Mouse (Mus musculus): ENCODE data around the gene Timm50. TPM values are rescaled to one million over a fixed set of nuclear protein-coding genes. Genes with fewer than 3 reads are reported as not detected.

The Timm50 gene
- polyA plus RNA-seq (2016; fragmentation: Nextera tagmentation; extraction: Ambion mirVana): 174 and 180 TPM in 2 replicates

DNA sequence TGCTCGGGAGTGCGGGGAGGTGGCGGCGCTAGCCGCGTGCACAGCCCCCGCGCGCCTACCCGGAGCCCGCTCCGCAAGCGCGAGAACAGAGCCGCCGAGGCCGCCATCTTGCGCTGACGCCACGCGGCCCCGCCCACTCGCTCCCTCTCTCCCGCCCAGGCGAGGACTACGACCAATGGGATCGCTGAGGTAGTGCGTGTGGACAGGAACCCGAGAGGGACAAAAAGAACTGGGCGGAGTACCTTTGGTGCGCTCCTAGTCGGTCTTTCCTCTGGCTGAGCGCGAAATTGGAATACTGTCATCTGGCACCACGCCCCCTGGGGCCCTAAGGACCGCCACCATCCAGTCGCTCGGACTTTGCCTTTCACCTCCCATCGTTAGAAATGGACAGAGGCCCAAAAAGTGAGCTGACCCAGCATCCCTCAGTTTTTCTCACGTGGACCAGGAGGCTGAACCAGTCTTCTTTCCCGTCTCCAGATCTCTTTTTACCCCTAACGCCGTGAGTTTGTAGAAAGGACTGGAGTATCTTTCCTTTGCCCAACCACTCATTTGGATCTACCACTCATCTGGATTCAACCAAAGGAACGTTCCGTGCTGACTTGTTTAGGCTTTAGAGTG lies at the start of gene Timm50:
Gene Timm50 (minus strand): TSS at position 147 of the 618 bp plus-strand sequence.
- peak; percentile 94 for ATAC-seq (ENCODE audit: low FRiP score, low read depth)
- Histone ChIP-seq H3K36me3 (peaks cover 65% of the 10 kb centered on the region), H3K27ac (0 out of 2 replicates have a peak within 1 kb of the TSS, but pooled peaks have one; percentile 5), H3K9me3 (no peaks in the 10 kb centered on the region), H3K4me1 (peaks cover 22% of the 10 kb centered on the region), H3K4me3 (peak within 1 kb of the TSS; percentile 76), H3K27me3 (replicated peaks) (no peaks in the 10 kb centered on the region), H3K9ac (peak within 1 kb of the TSS; percentile 82), H3K4me2 (replicated peaks) (peak within 1 kb of the TSS; percentile 95)
- under 1% methylated on average over 45 of the region's 45 CpGs for WGBS

DNA sequence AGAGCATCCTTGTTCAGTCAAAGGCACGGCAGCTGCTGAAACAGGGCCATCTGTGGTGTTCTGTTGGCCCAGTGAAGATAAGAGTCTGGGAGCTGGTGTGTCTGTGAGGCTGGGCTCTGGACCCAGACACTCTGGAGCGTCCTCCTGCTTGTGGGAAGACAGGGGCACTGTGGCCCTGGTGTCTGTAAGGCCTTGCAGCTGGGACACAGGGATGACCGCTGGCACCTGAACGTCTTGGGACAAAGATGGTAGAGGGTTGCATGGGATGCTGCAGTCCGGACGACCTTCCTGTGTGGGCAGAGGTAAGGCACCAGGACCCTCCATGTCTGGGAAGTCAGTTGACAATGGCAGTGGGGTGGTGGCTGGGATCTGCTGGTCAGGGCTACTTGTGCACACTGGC lies 48.4 kb upstream of the Timm50 start:
- Histone ChIP-seq H3K36me3 (peaks cover 63% of the 10 kb centered on the region), H3K27me3 (replicated peaks) (no peaks in the 10 kb centered on the region), H3K27ac (no peak overlapping the region), H3K4me1 (0 out of 2 replicates have a peak, but pooled peaks cover 6% of the 10 kb centered on the region), H3K9me3 (no peaks in the 10 kb centered on the region), H3K4me2 (replicated peaks) (no peak overlapping the region), H3K4me3 (no peak overlapping the region), H3K9ac (no peak overlapping the region)
- ATAC-seq (ENCODE audit: low FRiP score, low read depth): no peak
- WGBS: 96% methylated on average over 6 of the region's 6 CpGs

DNA sequence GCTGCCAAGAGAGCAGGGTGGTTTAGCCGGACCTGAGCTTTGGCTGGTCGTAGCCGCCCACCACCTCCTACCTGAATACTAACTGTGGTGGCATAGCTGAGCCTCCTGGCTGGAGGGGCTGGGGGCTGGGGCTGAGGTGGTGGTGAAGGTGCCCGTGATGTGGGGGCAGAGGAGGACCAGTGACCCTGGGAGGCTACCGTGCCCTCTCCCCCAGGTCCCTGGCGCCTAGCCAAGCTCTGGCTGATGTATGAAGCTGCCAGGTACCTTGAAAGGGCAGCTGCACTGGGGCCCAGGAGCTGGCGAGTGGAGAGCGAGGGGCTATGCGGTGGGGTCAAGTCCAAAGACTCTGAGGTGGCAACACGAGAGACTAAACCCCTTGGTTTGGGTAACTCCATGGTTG lies 48.0 kb upstream of the Timm50 start:
- Histone ChIP-seq H3K27ac (no peak overlapping the region), H3K9me3 (no peaks in the 10 kb centered on the region), H3K27me3 (replicated peaks) (no peaks in the 10 kb centered on the region), H3K4me1 (0 out of 2 replicates have a peak, but pooled peaks cover 6% of the 10 kb centered on the region), H3K4me3 (no peak overlapping the region), H3K36me3 (peaks cover 63% of the 10 kb centered on the region), H3K4me2 (replicated peaks) (no peak overlapping the region), H3K9ac (no peak overlapping the region)
- WGBS: 93% methylated on average over 10 of the region's 10 CpGs
- no peak for ATAC-seq (ENCODE audit: low FRiP score, low read depth)

DNA sequence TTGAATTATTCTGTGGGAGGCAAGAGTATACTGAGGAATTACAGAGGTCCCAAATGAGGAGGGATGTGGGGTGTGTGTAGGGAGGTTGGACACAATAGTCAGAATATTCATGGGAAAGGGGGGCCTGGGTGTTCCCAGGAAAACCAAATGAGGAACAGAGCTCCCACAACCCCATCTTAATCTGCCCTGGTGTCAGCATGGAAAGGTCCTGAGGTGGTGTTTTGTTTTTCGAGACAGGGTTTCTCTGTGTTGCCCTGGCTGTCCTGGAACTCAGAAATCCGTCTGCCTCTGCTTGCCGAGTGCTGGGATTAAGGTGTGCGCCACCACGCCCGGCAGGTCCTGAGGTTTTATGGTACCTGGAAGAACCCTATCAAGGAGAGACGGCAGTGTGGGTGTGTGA lies 46.6 kb upstream of the Timm50 start:
- Histone ChIP-seq H3K9ac (no peak overlapping the region), H3K4me2 (replicated peaks) (no peak overlapping the region), H3K36me3 (peaks cover 62% of the 10 kb centered on the region), H3K9me3 (no peaks in the 10 kb centered on the region), H3K4me1 (0 out of 2 replicates have a peak, but pooled peaks cover 6% of the 10 kb centered on the region), H3K27me3 (replicated peaks) (no peaks in the 10 kb centered on the region), H3K27ac (no peak overlapping the region), H3K4me3 (no peak overlapping the region)
- no peak for ATAC-seq (ENCODE audit: low FRiP score, low read depth)
- 81% methylated on average over 7 of the region's 7 CpGs for WGBS

DNA sequence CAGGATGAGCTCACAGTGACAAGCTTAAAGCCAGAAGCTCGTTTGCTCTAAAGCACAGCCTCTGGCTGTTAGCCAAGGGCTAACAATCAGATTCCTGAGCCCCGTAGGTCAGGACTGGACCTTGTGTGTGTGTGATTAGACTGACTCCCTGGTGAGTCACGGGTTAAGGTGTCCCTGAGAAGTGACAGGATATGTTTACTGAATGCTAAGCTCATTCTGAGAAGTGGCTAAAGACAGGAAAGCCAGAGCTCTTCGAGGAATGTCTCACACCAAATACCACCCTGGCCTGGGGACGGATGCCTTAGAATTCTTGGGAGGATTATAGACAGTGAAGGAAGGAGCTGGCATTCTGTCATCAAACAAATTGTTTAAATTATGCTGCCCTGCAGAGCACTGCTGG lies 46.1 kb upstream of the Timm50 start:
- Histone ChIP-seq H3K9me3 (no peaks in the 10 kb centered on the region), H3K36me3 (peaks cover 65% of the 10 kb centered on the region), H3K27ac (no peak overlapping the region), H3K9ac (0 out of 2 replicates have a peak overlapping the region, but pooled peaks have one; percentile 5), H3K4me2 (replicated peaks) (no peak overlapping the region), H3K4me3 (no peak overlapping the region), H3K4me1 (0 out of 2 replicates have a peak, but pooled peaks cover 6% of the 10 kb centered on the region), H3K27me3 (replicated peaks) (no peaks in the 10 kb centered on the region)
- WGBS: 26% methylated on average over 5 of the region's 5 CpGs
- ATAC-seq (ENCODE audit: low FRiP score, low read depth): no peak

DNA sequence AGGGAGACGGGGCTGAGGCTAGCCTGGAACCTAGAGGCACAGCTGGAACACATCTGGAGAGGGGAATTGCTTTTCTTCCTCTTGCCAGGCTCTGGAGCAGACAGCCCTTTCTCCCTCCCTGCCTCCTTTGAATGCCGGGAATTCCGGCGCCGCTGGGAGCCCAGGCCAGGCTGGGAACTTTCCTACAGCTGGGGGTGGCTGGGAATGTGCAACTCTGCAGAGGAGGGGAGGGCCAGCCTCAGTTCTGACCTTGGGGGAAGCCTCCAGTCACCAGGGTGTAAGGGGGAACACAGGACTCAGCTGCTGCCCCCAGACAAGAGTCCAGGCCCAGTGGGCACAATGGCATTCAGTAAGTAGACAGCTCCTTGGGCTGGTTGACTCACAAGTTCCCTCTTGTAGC lies 45.1 kb upstream of the Timm50 start:
- WGBS: 6% methylated on average over 5 of the region's 5 CpGs
- no peak overlapping the region for H3K9ac ChIP-seq
- no peak overlapping the region for H3K4me2 ChIP-seq (replicated peaks)
- H3K36me3 ChIP-seq: peaks cover 60% of the 10 kb centered on the region
- ATAC-seq (ENCODE audit: low FRiP score, low read depth): no peak
- H3K4me3 ChIP-seq: no peak overlapping the region
- H3K4me1 ChIP-seq: 0 out of 2 replicates have a peak, but pooled peaks cover 9% of the 10 kb centered on the region
- H3K27ac ChIP-seq: no peak overlapping the region
- no peaks in the 10 kb centered on the region for H3K27me3 ChIP-seq (replicated peaks)
- H3K9me3 ChIP-seq: no peaks in the 10 kb centered on the region

DNA sequence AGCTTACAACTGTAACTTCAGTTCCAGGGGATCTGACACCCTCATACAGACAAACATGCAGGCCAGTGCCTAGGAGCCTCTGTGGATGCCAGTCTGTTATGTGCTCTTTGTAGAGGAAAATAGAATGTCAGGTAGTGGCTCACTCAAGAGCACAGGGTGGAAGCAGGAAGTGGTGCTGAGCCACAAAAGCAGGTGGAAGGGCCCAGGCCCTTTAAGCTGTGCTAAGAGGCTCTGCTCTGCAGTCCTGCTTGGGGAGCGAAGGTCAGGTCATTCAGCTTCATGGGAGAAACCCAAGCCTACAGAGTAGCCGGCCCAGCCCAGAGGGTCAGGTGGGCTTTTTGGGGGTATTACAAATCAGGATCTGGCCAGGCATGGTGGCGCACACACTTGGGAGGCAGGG lies 43.3 kb upstream of the Timm50 start:
- no peak overlapping the region for H3K4me2 ChIP-seq (replicated peaks)
- ATAC-seq (ENCODE audit: low FRiP score, low read depth): no peak
- 93% methylated on average over 3 of the region's 3 CpGs for WGBS
- no peak overlapping the region for H3K4me3 ChIP-seq
- H3K9ac ChIP-seq: no peak overlapping the region
- no peaks in the 10 kb centered on the region for H3K27me3 ChIP-seq (replicated peaks)
- H3K4me1 ChIP-seq: peaks cover 17% of the 10 kb centered on the region
- H3K36me3 ChIP-seq: peaks cover 44% of the 10 kb centered on the region
- no peaks in the 10 kb centered on the region for H3K9me3 ChIP-seq
- no peak overlapping the region for H3K27ac ChIP-seq

DNA sequence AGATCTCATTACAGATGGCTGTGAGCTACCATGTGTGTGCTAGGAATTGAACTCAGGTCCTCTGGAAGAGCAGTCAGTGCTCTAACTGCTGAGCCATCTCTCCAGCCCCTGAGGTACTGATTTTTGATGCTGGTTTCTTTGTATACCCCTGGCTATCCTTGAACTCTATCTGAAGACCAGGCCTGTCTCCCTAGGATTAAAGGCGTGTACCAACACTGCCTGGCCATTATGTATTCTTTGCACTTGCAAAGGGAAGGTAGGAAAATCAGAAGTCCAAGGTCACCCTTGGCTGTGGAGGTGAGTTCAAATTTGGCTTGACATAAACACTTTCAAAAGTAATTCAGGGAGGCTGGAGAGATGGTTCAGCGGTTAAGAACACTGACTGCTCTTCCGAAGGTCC lies 42.7 kb upstream of the Timm50 start:
- Histone ChIP-seq H3K9ac (no peak overlapping the region), H3K4me1 (peaks cover 22% of the 10 kb centered on the region), H3K9me3 (no peaks in the 10 kb centered on the region), H3K4me2 (replicated peaks) (no peak overlapping the region), H3K4me3 (no peak overlapping the region), H3K36me3 (peaks cover 38% of the 10 kb centered on the region), H3K27me3 (replicated peaks) (no peaks in the 10 kb centered on the region), H3K27ac (no peak overlapping the region)
- 93% methylated on average over 3 of the region's 3 CpGs for WGBS
- no peak for ATAC-seq (ENCODE audit: low FRiP score, low read depth)

DNA sequence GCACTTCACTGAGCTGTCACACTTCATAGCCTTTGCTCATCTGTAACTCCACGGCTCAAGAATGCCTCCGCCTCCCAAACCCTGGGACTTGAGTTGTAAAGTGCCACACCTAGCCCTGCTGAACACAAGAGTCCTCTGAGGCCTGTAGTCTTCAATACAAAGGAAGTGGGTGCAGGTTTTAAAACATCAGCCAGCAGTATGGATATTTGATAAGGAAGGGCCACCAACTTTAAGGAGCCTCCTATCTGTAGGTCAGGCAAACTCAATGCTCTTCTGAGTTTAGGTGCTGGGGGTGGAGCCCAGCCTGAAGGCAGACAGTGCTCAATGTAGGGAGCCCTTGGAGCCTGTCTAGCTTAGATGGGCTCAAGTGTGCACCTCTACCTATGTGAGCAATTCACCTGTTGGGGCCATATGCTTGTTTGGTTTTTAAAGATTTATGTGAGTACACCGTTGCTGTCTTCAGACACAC lies 42.3 kb upstream of the Timm50 start:
- Histone ChIP-seq H3K4me2 (replicated peaks) (no peak overlapping the region), H3K36me3 (peaks cover 33% of the 10 kb centered on the region), H3K27me3 (replicated peaks) (no peaks in the 10 kb centered on the region), H3K4me3 (no peak overlapping the region), H3K9ac (no peak overlapping the region), H3K4me1 (peaks cover 24% of the 10 kb centered on the region), H3K9me3 (no peaks in the 10 kb centered on the region), H3K27ac (no peak overlapping the region)
- ATAC-seq (ENCODE audit: low FRiP score, low read depth): no peak
- WGBS: 93% methylated on average over 3 of the region's 3 CpGs

DNA sequence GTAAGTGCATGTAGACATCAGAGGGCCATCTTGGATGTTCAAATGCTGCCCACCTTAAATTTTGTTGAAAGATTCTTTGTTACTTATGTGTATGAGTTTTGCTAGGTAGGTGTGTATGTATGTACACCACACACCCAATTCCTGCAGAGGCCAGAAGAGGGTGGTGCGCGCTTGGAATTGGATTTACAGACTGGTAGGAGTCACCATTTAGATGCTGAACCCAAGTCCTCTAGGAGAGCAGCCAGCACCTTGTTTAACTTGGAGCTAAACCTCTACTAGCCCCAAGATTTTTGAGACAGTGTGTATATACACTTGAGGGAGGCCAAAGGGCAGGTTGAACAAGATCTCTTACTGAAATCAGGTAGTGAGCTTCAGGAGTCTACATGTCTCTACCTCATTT lies 41.4 kb upstream of the Timm50 start:
- Histone ChIP-seq H3K36me3 (peaks cover 31% of the 10 kb centered on the region), H3K9me3 (no peaks in the 10 kb centered on the region), H3K4me1 (peaks cover 24% of the 10 kb centered on the region), H3K27ac (no peak overlapping the region), H3K27me3 (replicated peaks) (no peaks in the 10 kb centered on the region), H3K4me2 (replicated peaks) (no peak overlapping the region), H3K4me3 (no peak overlapping the region), H3K9ac (no peak overlapping the region)
- WGBS: 98% methylated on average over 2 of the region's 2 CpGs
- ATAC-seq (ENCODE audit: low FRiP score, low read depth): no peak

DNA sequence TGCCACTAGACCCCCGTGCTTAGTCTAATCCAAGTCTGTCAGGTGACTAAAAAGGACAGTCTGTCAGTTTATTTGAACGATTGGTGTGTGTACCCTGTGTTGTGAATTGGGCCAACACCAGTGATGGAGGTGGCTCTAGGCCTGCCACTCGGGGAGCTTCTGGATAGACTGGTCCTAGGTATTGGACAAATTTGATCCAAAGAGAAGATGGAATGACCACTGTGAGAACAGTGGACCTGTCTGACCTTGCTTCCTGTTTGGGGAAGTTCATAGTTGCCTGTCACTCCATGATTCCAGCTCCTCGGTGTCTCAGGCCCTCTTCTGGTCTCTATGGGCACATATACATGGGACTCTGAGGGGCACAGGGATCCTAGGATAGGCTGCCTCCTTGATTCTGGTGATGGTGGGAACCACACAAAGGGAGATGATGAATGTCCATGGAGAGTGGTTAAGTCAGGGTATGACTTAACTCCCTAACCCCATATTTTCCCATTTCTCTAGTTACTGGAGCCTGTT lies 39.9 kb upstream of the Timm50 start:
- Histone ChIP-seq H3K4me2 (replicated peaks) (peak overlapping the region; percentile 95), H3K27me3 (replicated peaks) (no peaks in the 10 kb centered on the region), H3K4me3 (peak overlapping the region; percentile 92), H3K9me3 (no peaks in the 10 kb centered on the region), H3K36me3 (peaks cover 31% of the 10 kb centered on the region), H3K4me1 (peaks cover 18% of the 10 kb centered on the region), H3K9ac (peak overlapping the region; percentile 96), H3K27ac (no peak overlapping the region)
- no peak for ATAC-seq (ENCODE audit: low FRiP score, low read depth)
- 52% methylated on average over 4 of the region's 4 CpGs for WGBS

DNA sequence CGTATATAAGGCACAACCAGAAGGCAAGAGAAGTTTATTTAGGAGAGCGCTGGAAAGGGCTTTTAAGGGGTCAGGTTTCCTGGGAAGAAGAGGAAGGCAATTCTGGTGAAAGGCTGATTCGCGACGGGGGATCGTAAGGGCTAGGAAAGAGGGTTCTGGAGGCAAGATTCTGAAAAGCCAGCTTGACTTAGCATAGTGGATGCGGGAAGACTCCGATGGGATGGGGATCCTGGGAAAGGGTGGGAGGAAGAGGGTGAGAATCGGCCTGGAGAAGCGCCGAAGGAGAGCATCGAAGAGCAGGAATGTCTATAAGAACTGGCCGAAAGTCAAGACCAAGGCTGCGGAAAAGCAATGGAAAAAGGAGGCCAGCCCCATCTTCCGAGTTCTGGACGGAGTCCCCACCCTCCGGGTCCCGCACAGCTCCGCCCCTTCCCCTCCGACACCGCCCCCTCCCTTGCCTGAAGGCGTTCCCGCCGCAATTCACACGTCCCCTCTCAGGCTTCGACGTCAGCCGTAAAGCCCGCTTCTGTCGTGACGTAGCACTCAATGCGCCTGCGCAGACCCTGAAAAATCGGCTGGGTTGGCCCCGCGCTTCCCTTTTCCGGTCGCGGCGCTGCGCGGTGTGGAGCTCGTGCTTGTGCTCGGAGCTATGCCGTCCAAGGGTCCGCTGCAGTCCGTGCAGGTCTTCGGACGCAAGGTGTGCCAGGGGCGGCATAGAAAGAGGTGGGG lies 38.4 kb upstream of the Timm50 start, which contains the start of gene Rps16:
Gene Rps16 (plus strand): TSS at position 498 of the 729 bp plus-strand sequence.
- WGBS: under 1% methylated on average over 50 of the region's 50 CpGs
- peaks cover 29% of the 10 kb centered on the region for H3K36me3 ChIP-seq
- H3K4me3 ChIP-seq: peak within 1 kb of the TSS; percentile 92
- peak within 1 kb of the TSS; percentile 95 for H3K4me2 ChIP-seq (replicated peaks)
- peak; percentile 93 for ATAC-seq (ENCODE audit: low FRiP score, low read depth)
- peaks cover 18% of the 10 kb centered on the region for H3K4me1 ChIP-seq
- H3K27ac ChIP-seq: peak within 1 kb of the TSS; percentile 60
- no peaks in the 10 kb centered on the region for H3K9me3 ChIP-seq
- peak within 1 kb of the TSS; percentile 96 for H3K9ac ChIP-seq
- no peaks in the 10 kb centered on the region for H3K27me3 ChIP-seq (replicated peaks)
